Mouse (Mus musculus): ENCODE measurements around the gene Syngr4.

DNA sequence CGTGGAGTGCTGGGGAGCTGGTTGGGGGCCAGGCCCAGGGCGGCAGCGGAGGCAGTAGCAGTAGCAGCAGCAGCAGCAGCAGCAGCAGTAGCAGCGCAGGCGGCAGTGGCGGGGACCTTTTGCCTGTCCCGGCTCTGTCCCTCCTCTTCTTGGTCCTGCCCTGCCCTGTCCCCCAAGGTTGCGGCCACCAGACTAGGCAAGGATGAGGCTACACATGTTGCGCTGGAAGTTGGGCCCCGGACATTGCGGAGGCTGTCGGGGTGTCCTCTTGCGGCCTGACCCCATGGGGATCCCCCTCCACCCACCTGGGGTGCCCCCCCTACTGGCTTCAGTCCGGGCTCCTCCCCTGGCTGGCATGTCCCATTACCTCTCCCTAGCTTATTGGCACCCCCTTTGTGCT is 26.7 kb downstream of the Syngr4 start:
- no peak for TF ChIP-seq CTCF (IDR thresholded peaks at IDR 0.05; ENCODE audit: extremely low read depth, insufficient read length, insufficient replicate concordance, low read depth, low read length)
- no peak for TF ChIP-seq POLR2A (IDR thresholded peaks at IDR 0.05; ENCODE audit: low read depth, low read length)

All from small intestine, adult 2 months (tissue).